Mouse (Mus musculus): ENCODE data around the gene Zfp9. TPM values are rescaled to one million over a fixed set of nuclear protein-coding genes. Genes with fewer than 3 reads are reported as not detected.

Zfp9 gene
- polyA plus RNA-seq, 1 experiment = 1.8 TPM

GRCm38 (mm10) chr6:118455042-118455631 is 24.0 kb downstream of the Zfp9 start, which contains the start of gene Zfp248:
TSS of gene Zfp248 (minus strand) at chr6:118455528.
- DNase-seq = peak; percentile 80
- H3K4me1 ChIP-seq (ENCODE audit: control insufficient read depth, insufficient read depth, low read length) = peaks cover 5% of the 10 kb centered on the region; the same call in 1 of the 2 replicates
- TF ChIP-seq POLR2A (IDR thresholded peaks at IDR 0.05; ENCODE audit: borderline replicate concordance, extremely low read depth, low read depth, low read length) (peak; percentile 84; the same call in 1 of the 2 replicates), CTCF (IDR thresholded peaks at IDR 0.05; ENCODE audit: insufficient read depth, low read length) (peak; percentile 27)
- peak within 1 kb of the TSS; percentile 82 for H3K4me3 ChIP-seq (replicated peaks; ENCODE audit: extremely low read depth, low read depth, low read length)
- under 1% methylated on average over 43 of the region's 43 CpGs for WGBS

- TF ChIP-seq CTCF (IDR thresholded peaks at IDR 0.05; ENCODE audit: insufficient read depth, low read length) (no peak), POLR2A (IDR thresholded peaks at IDR 0.05; ENCODE audit: borderline replicate concordance, extremely low read depth, low read depth, low read length) (no peak)
- Histone ChIP-seq H3K4me3 (replicated peaks; ENCODE audit: extremely low read depth, low read depth, low read length) (peak overlapping the region; percentile 57), H3K4me1 (ENCODE audit: control insufficient read depth, insufficient read depth, low read length) (peaks cover 5% of the 10 kb centered on the region; the same call in 1 of the 2 replicates)
- WGBS = 28% methylated on average over 8 of the region's 8 CpGs
- peak; percentile 4 for DNase-seq
These were observed 24.7 kb downstream of the Zfp9 start for GRCm38 (mm10) chr6:118454452-118454851.

GRCm38 (mm10) chr6:118431502-118431901 is 47.6 kb downstream of the Zfp9 start:
- DNase-seq = no peak
- 84% methylated on average over 4 of the region's 4 CpGs for WGBS
- H3K4me3 ChIP-seq (replicated peaks; ENCODE audit: extremely low read depth, low read depth, low read length) = no peak overlapping the region
- TF ChIP-seq POLR2A (IDR thresholded peaks at IDR 0.05; ENCODE audit: borderline replicate concordance, extremely low read depth, low read depth, low read length) (no peak), CTCF (IDR thresholded peaks at IDR 0.05; ENCODE audit: insufficient read depth, low read length) (no peak)
- no peaks in the 10 kb centered on the region for H3K4me1 ChIP-seq (ENCODE audit: control insufficient read depth, insufficient read depth, low read length)

GRCm38 (mm10) chr6:118426666-118427065 is 52.5 kb downstream of the Zfp9 start:
- Histone ChIP-seq H3K4me3 (replicated peaks; ENCODE audit: extremely low read depth, low read depth, low read length) (no peak overlapping the region), H3K4me1 (ENCODE audit: control insufficient read depth, insufficient read depth, low read length) (no peaks in the 10 kb centered on the region)
- no peak for DNase-seq
- no peak for TF ChIP-seq CTCF (IDR thresholded peaks at IDR 0.05; ENCODE audit: insufficient read depth, low read length)
- no peak for TF ChIP-seq POLR2A (IDR thresholded peaks at IDR 0.05; ENCODE audit: borderline replicate concordance, extremely low read depth, low read depth, low read length)
- WGBS = 81% methylated on average over 1 of the region's 1 CpGs

- under 1% methylated on average over 67 of the region's 67 CpGs for WGBS
- Histone ChIP-seq H3K4me3 (replicated peaks; ENCODE audit: extremely low read depth, low read depth, low read length) (peak within 1 kb of the TSS; percentile 79), H3K4me1 (ENCODE audit: control insufficient read depth, insufficient read depth, low read length) (peaks cover 4% of the 10 kb centered on the region)
- TF ChIP-seq POLR2A (IDR thresholded peaks at IDR 0.05; ENCODE audit: borderline replicate concordance, extremely low read depth, low read depth, low read length) (peak; percentile 78; the same call in 1 of the 2 replicates), CTCF (IDR thresholded peaks at IDR 0.05; ENCODE audit: insufficient read depth, low read length) (peak; percentile 71)
- peak; percentile 95 for DNase-seq
These were observed 59.8 kb downstream of the Zfp9 start, which contains the start of gene Bms1 for GRCm38 (mm10) chr6:118419050-118419920. TSS of gene Bms1 (minus strand) at chr6:118419474.

Other genes starting within 250 kb of the Zfp9 start
- 4.4 and 6.2 TPM in 2 replicates for gene Bms1, start 59.8 kb downstream of the Zfp9 start, polyA plus RNA-seq (2012; rRNA removed)
- 0.68 and 1.1 TPM in 2 replicates for gene Zfp248, start 23.8 kb downstream of the Zfp9 start, polyA plus RNA-seq (2012; rRNA removed)
- 0.59 and 1.2 TPM in 2 replicates for gene Ankrd26, start 82.9 kb upstream of the Zfp9 start, polyA plus RNA-seq (2012; rRNA removed)